Mouse (Mus musculus): Measurements from ENCODE around the gene Gpr158. TPM values are rescaled to one million over a fixed set of nuclear protein-coding genes. Genes with fewer than 3 reads are reported as not detected.

The Gpr158 gene
- polyA plus RNA-seq, 1 experiment from 2014 or later, result 1.3 TPM

DNA sequence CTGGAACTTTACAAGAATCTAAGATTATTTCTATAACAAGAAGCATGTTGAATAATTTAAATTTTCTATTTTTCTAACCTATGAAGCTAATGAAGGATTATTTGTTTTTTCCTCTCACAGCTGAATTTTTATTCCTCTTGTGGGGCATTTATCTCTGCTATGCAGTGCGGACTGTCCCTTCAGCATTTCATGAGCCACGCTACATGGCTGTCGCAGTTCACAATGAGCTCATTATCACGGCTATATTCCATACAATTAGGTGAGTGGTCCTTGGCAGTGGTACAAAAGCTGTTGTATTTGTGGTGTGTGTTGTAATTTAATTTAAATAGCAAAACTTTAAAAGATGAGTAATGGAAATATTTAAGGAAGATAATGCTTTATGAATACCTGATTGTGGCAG is 443.1 kb downstream of the Gpr158 start:
- no peak for ATAC-seq (ENCODE audit: low FRiP score, low read depth)
- no peak overlapping the region for H3K27ac ChIP-seq (replicated peaks)
- no peaks in the 10 kb centered on the region for H3K4me1 ChIP-seq
- 85% methylated on average over 4 of the region's 4 CpGs for WGBS
- no peaks in the 10 kb centered on the region for H3K36me3 ChIP-seq
- H3K4me3 ChIP-seq, result no peak overlapping the region
- no peaks in the 10 kb centered on the region for H3K27me3 ChIP-seq
- no peaks in the 10 kb centered on the region for H3K9me3 ChIP-seq
- H3K4me2 ChIP-seq (replicated peaks), result no peak overlapping the region
- H3K9ac ChIP-seq (replicated peaks), result no peak overlapping the region

DNA sequence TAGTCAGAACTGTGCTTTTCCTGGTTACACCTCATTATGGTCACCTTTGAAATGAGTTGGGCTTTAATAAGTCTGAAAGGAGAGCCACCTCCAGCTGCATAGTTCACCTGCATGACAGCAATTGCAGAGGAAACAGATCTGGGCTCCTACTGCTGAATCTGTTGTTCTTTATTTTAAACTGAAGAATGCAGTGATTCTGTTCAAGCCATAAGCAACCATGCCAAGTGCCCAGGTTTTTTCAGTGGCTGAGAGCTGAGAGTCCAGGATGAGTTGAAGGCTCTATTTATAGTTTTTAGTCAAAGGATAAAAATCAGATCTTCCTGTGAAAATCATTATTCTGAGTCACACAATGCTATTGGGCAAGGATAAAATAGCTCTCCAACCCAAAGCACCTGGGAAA is 496.7 kb downstream of the Gpr158 start:
- no peaks in the 10 kb centered on the region for H3K27me3 ChIP-seq
- no peak overlapping the region for H3K9ac ChIP-seq (replicated peaks)
- H3K4me3 ChIP-seq, result no peak overlapping the region
- H3K27ac ChIP-seq (replicated peaks), result no peak overlapping the region
- no peak overlapping the region for H3K4me2 ChIP-seq (replicated peaks)
- no peaks in the 10 kb centered on the region for H3K4me1 ChIP-seq
- no peaks in the 10 kb centered on the region for H3K36me3 ChIP-seq
- no peak for ATAC-seq (ENCODE audit: low FRiP score, low read depth)
- no peaks in the 10 kb centered on the region for H3K9me3 ChIP-seq

Other genes starting within 250 kb of the Gpr158 start
- gene Enkur, start 162.2 kb upstream of the Gpr158 start, polyA plus RNA-seq (2016; fragmentation: Nextera tagmentation; extraction: Ambion mirVana), result 1.1 and 1.2 TPM in 2 replicates
- gene Thnsl1, start 161.8 kb upstream of the Gpr158 start, polyA plus RNA-seq (2016; fragmentation: Nextera tagmentation; extraction: Ambion mirVana), result 20.9 and 22.6 TPM in 2 replicates